Mouse (Mus musculus): ENCODE results near the gene Pde1c. TPM values are rescaled to one million over a fixed set of nuclear protein-coding genes. Genes with fewer than 3 reads are reported as not detected.

Pde1c gene
- polyA plus RNA-seq, 1 experiment = not detected

- H3K4me3 ChIP-seq (ENCODE audit: insufficient read depth, low read depth, low read length) = no peak overlapping the region
- WGBS = 26% methylated on average over 1 of the region's 1 CpGs
- H3K4me1 ChIP-seq (ENCODE audit: control insufficient read depth, insufficient read depth, low read length) = no peaks in the 10 kb centered on the region
- TF ChIP-seq CTCF (IDR thresholded peaks at IDR 0.05; ENCODE audit: insufficient read depth, low read depth, low read length) (no peak), POLR2A (IDR thresholded peaks at IDR 0.05; ENCODE audit: insufficient read depth, low read depth, low read length) (no peak)
- H3K27ac ChIP-seq (ENCODE audit: insufficient read depth, low read depth, low read length) = no peak overlapping the region
Observed at GRCm38 (mm10) chr6:56328103-56328502, 240.8 kb downstream of the Pde1c start.

GRCm38 (mm10) chr6:56322799-56323198 is 246.1 kb downstream of the Pde1c start:
- Histone ChIP-seq H3K4me1 (ENCODE audit: control insufficient read depth, insufficient read depth, low read length) (no peaks in the 10 kb centered on the region), H3K27ac (ENCODE audit: insufficient read depth, low read depth, low read length) (no peak overlapping the region), H3K4me3 (ENCODE audit: insufficient read depth, low read depth, low read length) (no peak overlapping the region)
- 34% methylated on average over 3 of the region's 3 CpGs for WGBS
- TF ChIP-seq POLR2A (IDR thresholded peaks at IDR 0.05; ENCODE audit: insufficient read depth, low read depth, low read length) (no peak), CTCF (IDR thresholded peaks at IDR 0.05; ENCODE audit: insufficient read depth, low read depth, low read length) (no peak)

GRCm38 (mm10) chr6:56310318-56310717 is 258.6 kb downstream of the Pde1c start:
- Histone ChIP-seq H3K4me3 (ENCODE audit: insufficient read depth, low read depth, low read length) (no peak overlapping the region), H3K4me1 (ENCODE audit: control insufficient read depth, insufficient read depth, low read length) (no peaks in the 10 kb centered on the region), H3K27ac (ENCODE audit: insufficient read depth, low read depth, low read length) (no peak overlapping the region)
- no peak for TF ChIP-seq POLR2A (IDR thresholded peaks at IDR 0.05; ENCODE audit: insufficient read depth, low read depth, low read length)

- 95% methylated on average over 2 of the region's 2 CpGs for WGBS
- Histone ChIP-seq H3K4me3 (ENCODE audit: insufficient read depth, low read depth, low read length) (no peak overlapping the region), H3K27ac (ENCODE audit: insufficient read depth, low read depth, low read length) (no peak overlapping the region), H3K4me1 (ENCODE audit: control insufficient read depth, insufficient read depth, low read length) (no peaks in the 10 kb centered on the region)
- no peak for TF ChIP-seq CTCF (IDR thresholded peaks at IDR 0.05; ENCODE audit: insufficient read depth, low read depth, low read length)
- no peak for TF ChIP-seq POLR2A (IDR thresholded peaks at IDR 0.05; ENCODE audit: insufficient read depth, low read depth, low read length)
Observed at GRCm38 (mm10) chr6:56306066-56306465, 262.8 kb downstream of the Pde1c start.

- H3K27ac ChIP-seq (ENCODE audit: insufficient read depth, low read depth, low read length) = no peak overlapping the region
- WGBS = 53% methylated on average over 1 of the region's 1 CpGs
- TF ChIP-seq POLR2A (IDR thresholded peaks at IDR 0.05; ENCODE audit: insufficient read depth, low read depth, low read length) = no peak
- no peak for TF ChIP-seq CTCF (IDR thresholded peaks at IDR 0.05; ENCODE audit: insufficient read depth, low read depth, low read length)
- no peak overlapping the region for H3K4me3 ChIP-seq (ENCODE audit: insufficient read depth, low read depth, low read length)
- H3K4me1 ChIP-seq (ENCODE audit: control insufficient read depth, insufficient read depth, low read length) = no peaks in the 10 kb centered on the region
Observed at GRCm38 (mm10) chr6:56292176-56292575, 276.7 kb downstream of the Pde1c start.

GRCm38 (mm10) chr6:56289307-56289706 is 279.6 kb downstream of the Pde1c start:
- H3K4me1 ChIP-seq (ENCODE audit: control insufficient read depth, insufficient read depth, low read length) = no peaks in the 10 kb centered on the region
- no peak overlapping the region for H3K27ac ChIP-seq (ENCODE audit: insufficient read depth, low read depth, low read length)
- 68% methylated on average over 2 of the region's 2 CpGs for WGBS
- no peak overlapping the region for H3K4me3 ChIP-seq (ENCODE audit: insufficient read depth, low read depth, low read length)
- TF ChIP-seq CTCF (IDR thresholded peaks at IDR 0.05; ENCODE audit: insufficient read depth, low read depth, low read length) (no peak), POLR2A (IDR thresholded peaks at IDR 0.05; ENCODE audit: insufficient read depth, low read depth, low read length) (no peak)

- Histone ChIP-seq H3K27ac (ENCODE audit: insufficient read depth, low read depth, low read length) (no peak overlapping the region), H3K4me1 (ENCODE audit: control insufficient read depth, insufficient read depth, low read length) (no peaks in the 10 kb centered on the region), H3K4me3 (ENCODE audit: insufficient read depth, low read depth, low read length) (no peak overlapping the region)
- 92% methylated on average over 4 of the region's 4 CpGs for WGBS
- no peak for TF ChIP-seq CTCF (IDR thresholded peaks at IDR 0.05; ENCODE audit: insufficient read depth, low read depth, low read length)
- TF ChIP-seq POLR2A (IDR thresholded peaks at IDR 0.05; ENCODE audit: insufficient read depth, low read depth, low read length) = no peak
Observed at GRCm38 (mm10) chr6:56284821-56285220, 284.1 kb downstream of the Pde1c start.

GRCm38 (mm10) chr6:56275461-56275860 is 293.4 kb downstream of the Pde1c start:
- Histone ChIP-seq H3K4me3 (ENCODE audit: insufficient read depth, low read depth, low read length) (no peak overlapping the region), H3K27ac (ENCODE audit: insufficient read depth, low read depth, low read length) (no peak overlapping the region), H3K4me1 (ENCODE audit: control insufficient read depth, insufficient read depth, low read length) (no peaks in the 10 kb centered on the region)
- WGBS = 91% methylated on average over 1 of the region's 1 CpGs
- no peak for TF ChIP-seq POLR2A (IDR thresholded peaks at IDR 0.05; ENCODE audit: insufficient read depth, low read depth, low read length)
- TF ChIP-seq CTCF (IDR thresholded peaks at IDR 0.05; ENCODE audit: insufficient read depth, low read depth, low read length) = no peak

- no peak overlapping the region for H3K27ac ChIP-seq (ENCODE audit: insufficient read depth, low read depth, low read length)
- TF ChIP-seq CTCF (IDR thresholded peaks at IDR 0.05; ENCODE audit: insufficient read depth, low read depth, low read length) (no peak), POLR2A (IDR thresholded peaks at IDR 0.05; ENCODE audit: insufficient read depth, low read depth, low read length) (no peak)
- 61% methylated on average over 2 of the region's 2 CpGs for WGBS
- no peak overlapping the region for H3K4me3 ChIP-seq (ENCODE audit: insufficient read depth, low read depth, low read length)
- H3K4me1 ChIP-seq (ENCODE audit: control insufficient read depth, insufficient read depth, low read length) = no peaks in the 10 kb centered on the region
Observed at GRCm38 (mm10) chr6:56271741-56272140, 297.2 kb downstream of the Pde1c start.

GRCm38 (mm10) chr6:56264509-56264908 is 304.4 kb downstream of the Pde1c start:
- H3K4me1 ChIP-seq (ENCODE audit: control insufficient read depth, insufficient read depth, low read length) = no peaks in the 10 kb centered on the region
- H3K27ac ChIP-seq (ENCODE audit: insufficient read depth, low read depth, low read length) = no peak overlapping the region
- no peak for TF ChIP-seq POLR2A (IDR thresholded peaks at IDR 0.05; ENCODE audit: insufficient read depth, low read depth, low read length)
- TF ChIP-seq CTCF (IDR thresholded peaks at IDR 0.05; ENCODE audit: insufficient read depth, low read depth, low read length) = no peak
- no peak overlapping the region for H3K4me3 ChIP-seq (ENCODE audit: insufficient read depth, low read depth, low read length)
- 92% methylated on average over 4 of the region's 4 CpGs for WGBS
